Mouse (Mus musculus): ENCODE measurements around the gene Ndufb7. TPM values are rescaled to one million over a fixed set of nuclear protein-coding genes. Genes with fewer than 3 reads are reported as not detected.
A peak's percentile ranks its signal among the peaks of the same experiment; 100 is the strongest.
"Not testable (repeated sequence)": the region's sequence is repeated elsewhere in the genome, so short reads cannot be mapped to it uniquely, and the experiment has no call there.

The Ndufb7 gene
- polyA plus RNA-seq, 1 experiment, result 421 TPM

DNA sequence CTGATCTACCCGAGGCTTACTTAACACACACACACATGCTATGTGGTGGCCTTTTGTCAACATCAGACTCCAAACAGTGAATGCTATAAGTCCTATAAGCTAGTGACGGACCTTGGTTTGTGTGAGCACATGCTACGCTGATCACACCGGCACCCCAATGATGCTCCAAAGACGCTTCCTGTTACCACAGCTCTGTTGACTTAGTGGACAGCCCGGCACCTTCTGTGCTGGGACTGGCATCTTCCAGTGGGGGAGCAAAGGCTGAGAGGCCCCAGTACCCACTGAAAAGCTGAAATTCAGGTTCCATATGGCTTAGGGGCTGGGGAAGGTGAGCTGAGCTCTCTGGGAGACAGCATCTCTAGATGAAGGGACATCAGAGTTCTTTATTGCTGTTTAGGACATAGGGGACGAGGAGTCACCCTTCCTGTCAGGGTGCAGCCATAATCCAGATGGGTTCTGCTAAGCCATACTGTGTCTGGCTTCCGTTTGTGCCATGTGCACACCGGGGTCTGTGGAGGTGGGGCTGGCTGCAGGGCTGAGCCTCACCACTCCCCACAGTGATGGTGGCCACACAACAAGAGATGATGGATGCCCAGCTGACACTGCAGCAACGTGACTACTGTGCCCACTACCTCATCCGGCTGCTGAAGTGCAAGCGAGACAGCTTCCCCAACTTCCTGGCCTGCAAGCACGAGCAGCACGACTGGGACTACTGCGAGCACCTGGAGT is 4.0 kb downstream of the Ndufb7 start:
- TF ChIP-seq TCF12 (IDR thresholded peaks at IDR 0.05; ENCODE audit: insufficient read depth, poor library complexity, severe bottlenecking), result no peak
- TF ChIP-seq POLR2A (IDR thresholded peaks at IDR 0.05; ENCODE audit: insufficient read length, low read depth), result peak; percentile 13
- H3K4me3 ChIP-seq, result no peak overlapping the region
- no peak overlapping the region for H3K4me2 ChIP-seq (ENCODE audit: low read depth)
- no peak overlapping the region for H3ac ChIP-seq (ENCODE audit: control insufficient read depth, insufficient read length)
- H3K79me2 ChIP-seq (ENCODE audit: control insufficient read depth, insufficient read depth), result peaks cover 19% of the 10 kb centered on the region
- no peaks in the 10 kb centered on the region for H3K27me3 ChIP-seq (ENCODE audit: control insufficient read depth, insufficient read depth, insufficient read length)
- H3K36me3 ChIP-seq (ENCODE audit: control insufficient read depth, insufficient read depth), result peaks cover 3% of the 10 kb centered on the region

DNA sequence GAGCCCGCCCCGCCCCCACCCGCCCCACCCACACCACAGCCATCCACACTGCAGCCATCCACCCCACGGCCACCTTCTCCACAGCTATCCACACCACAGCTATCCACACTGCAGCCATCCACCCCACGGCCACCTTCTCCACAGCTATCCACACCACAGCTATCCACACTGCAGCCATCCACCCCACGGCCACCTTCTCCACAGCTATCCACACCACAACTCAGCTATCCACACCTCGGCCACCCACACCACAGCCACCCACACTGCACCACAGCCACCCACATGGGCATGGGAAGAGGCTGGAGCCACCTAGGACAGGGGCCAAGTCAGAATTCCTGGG is 4.5 kb downstream of the Ndufb7 start:
- not testable (repeated sequence) for H3K36me3 ChIP-seq (ENCODE audit: control insufficient read depth, insufficient read depth); H3K4me3 ChIP-seq; H3K4me2 ChIP-seq (ENCODE audit: low read depth); H3K27me3 ChIP-seq (ENCODE audit: control insufficient read depth, insufficient read depth, insufficient read length); H3ac ChIP-seq (ENCODE audit: control insufficient read depth, insufficient read length)
- H3K79me2 ChIP-seq (ENCODE audit: control insufficient read depth, insufficient read depth), result peaks cover 19% of the 10 kb centered on the region
- peak in 1 of 3 experiments; percentile 4 for TF ChIP-seq MYOG (IDR thresholded peaks at IDR 0.05; ENCODE audit: control insufficient read depth in 1 of 3, insufficient read depth in 1 of 3, insufficient read length in 2 of 3, low read depth in 2 of 3)

DNA sequence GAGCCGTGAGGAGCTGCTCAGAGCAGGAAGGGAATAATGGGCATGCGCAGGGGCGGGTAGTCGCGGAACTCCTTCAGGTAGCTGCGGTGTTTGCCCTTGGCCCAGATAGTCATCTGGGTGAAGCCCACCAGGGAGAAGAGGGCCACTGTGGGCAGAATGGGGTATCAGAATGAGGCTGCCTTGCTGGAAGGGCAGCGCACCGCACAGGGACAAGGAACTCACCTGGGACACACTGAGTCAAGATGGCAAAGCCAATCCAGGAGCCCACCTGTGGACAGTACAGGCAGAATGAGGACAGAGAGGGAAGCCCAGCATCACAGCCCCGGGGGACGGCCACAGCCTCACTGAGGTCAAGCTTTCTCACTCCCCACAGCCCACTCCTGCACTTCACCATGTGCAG is 5.3 kb downstream of the Ndufb7 start:
- peaks cover 26% of the 10 kb centered on the region for H3K79me2 ChIP-seq (ENCODE audit: control insufficient read depth, insufficient read depth)
- no peak overlapping the region for H3K4me2 ChIP-seq (ENCODE audit: low read depth)
- no peak overlapping the region for H3K4me3 ChIP-seq
- peak; percentile 17 for TF ChIP-seq POLR2A (IDR thresholded peaks at IDR 0.05; ENCODE audit: insufficient read length, low read depth)
- TF ChIP-seq MYOD1 (IDR thresholded peaks at IDR 0.05; ENCODE audit: control insufficient read depth in 1 of 3, insufficient read length in 2 of 3, low read depth in 2 of 3), result no peak
- TF ChIP-seq CEBPB (IDR thresholded peaks at IDR 0.05; ENCODE audit: insufficient read depth, poor library complexity, severe bottlenecking), result no peak
- no peak for TF ChIP-seq USF1 (IDR thresholded peaks at IDR 0.05; ENCODE audit: low read depth)
- no peak for TF ChIP-seq E2F4 (IDR thresholded peaks at IDR 0.05; ENCODE audit: insufficient read depth)
- peaks cover 3% of the 10 kb centered on the region for H3K36me3 ChIP-seq (ENCODE audit: control insufficient read depth, insufficient read depth)
- no peak overlapping the region for H3ac ChIP-seq (ENCODE audit: control insufficient read depth, insufficient read length)
- no peaks in the 10 kb centered on the region for H3K27me3 ChIP-seq (ENCODE audit: control insufficient read depth, insufficient read depth, insufficient read length)

DNA sequence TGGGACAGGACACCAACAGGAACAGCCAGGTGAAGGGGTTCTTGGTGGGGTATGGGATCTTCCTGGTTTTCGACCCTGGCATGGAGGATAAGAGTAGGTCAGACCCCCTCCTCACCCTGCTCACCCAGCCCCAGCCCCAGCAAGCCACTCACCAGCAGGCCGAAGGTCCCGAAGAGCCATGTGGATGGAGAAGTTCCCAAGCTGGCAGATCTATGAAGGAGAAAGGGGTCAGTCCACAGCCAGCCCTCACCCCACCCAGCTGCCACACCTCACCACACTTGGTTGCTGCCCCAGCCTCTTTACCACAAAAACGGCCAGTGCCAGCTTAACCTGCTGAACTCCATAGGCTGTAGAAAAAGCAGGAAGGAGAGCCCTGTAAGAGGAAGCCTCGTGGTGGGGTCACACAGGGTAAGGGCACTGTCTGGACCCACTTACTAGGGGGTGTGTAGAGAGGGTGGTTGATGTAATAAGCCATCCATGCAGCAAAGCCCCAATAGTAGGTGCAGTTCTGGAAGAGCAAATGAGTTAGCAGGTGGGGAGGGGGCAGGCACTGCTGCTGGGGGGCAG is 5.9 kb downstream of the Ndufb7 start:
- Histone ChIP-seq H3ac (ENCODE audit: control insufficient read depth, insufficient read length) (no peak overlapping the region), H3K36me3 (ENCODE audit: control insufficient read depth, insufficient read depth) (peaks cover 3% of the 10 kb centered on the region), H3K79me2 (ENCODE audit: control insufficient read depth, insufficient read depth) (peaks cover 26% of the 10 kb centered on the region), H3K4me2 (ENCODE audit: low read depth) (no peak overlapping the region), H3K27me3 (ENCODE audit: control insufficient read depth, insufficient read depth, insufficient read length) (no peaks in the 10 kb centered on the region), H3K4me3 (no peak overlapping the region)
- TF ChIP-seq MAX (IDR thresholded peaks at IDR 0.05; ENCODE audit: low read depth) (no peak), MYOG (IDR thresholded peaks at IDR 0.05; ENCODE audit: control insufficient read depth in 1 of 3, insufficient read depth in 1 of 3, insufficient read length in 2 of 3, low read depth in 2 of 3) (peak in 1 of 3 experiments; percentile 15)

DNA sequence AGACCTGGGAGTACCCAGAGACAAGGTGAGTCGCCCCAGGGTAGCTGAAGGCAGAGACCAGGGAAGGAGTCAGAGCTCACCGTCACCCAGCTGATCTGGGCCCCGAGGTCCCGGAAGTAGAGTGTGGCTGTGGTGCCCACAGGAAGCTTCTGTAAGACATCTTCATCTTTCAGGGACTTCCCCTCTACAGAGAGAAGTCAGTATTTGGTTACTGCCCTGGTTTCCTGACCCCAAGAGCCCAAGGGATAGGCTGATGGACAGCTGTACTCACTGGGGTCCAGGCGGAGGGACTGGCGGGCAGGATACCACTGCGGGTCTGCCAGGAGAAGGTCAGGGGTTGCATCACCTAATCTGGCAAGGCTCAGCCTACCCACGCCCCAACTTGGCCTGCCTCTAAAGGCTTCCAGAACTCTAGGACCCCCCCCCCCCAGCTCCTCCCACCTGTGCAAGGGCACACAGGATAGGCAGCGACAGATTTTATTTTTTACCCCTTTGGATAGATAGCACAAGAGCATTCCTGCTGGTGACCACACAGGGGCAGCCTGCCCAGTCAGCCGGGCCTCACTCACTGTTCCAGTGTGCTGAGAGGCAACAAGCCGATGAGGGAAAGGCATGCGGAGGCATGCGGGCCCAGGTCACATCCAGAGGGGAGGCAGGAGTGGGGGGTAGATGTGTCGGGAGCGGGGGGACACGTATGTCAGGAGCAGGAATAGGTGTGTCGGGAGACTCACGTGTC is 6.8 kb downstream of the Ndufb7 start:
- Histone ChIP-seq H3K79me2 (ENCODE audit: control insufficient read depth, insufficient read depth) (peaks cover 27% of the 10 kb centered on the region), H3ac (ENCODE audit: control insufficient read depth, insufficient read length) (no peak overlapping the region), H3K36me3 (ENCODE audit: control insufficient read depth, insufficient read depth) (peaks cover 3% of the 10 kb centered on the region), H3K4me3 (no peak overlapping the region), H3K4me2 (ENCODE audit: low read depth) (peak overlapping the region; percentile 61), H3K27me3 (ENCODE audit: control insufficient read depth, insufficient read depth, insufficient read length) (no peaks in the 10 kb centered on the region)
- TF ChIP-seq POLR2AphosphoS2 (IDR thresholded peaks at IDR 0.05; ENCODE audit: insufficient read length, low read depth) (no peak), TCF12 (IDR thresholded peaks at IDR 0.05; ENCODE audit: insufficient read depth, poor library complexity, severe bottlenecking) (no peak), SRF (IDR thresholded peaks at IDR 0.05; ENCODE audit: control insufficient read depth, insufficient read length, low read depth) (no peak), MYOD1 (IDR thresholded peaks at IDR 0.05; ENCODE audit: control insufficient read depth in 1 of 3, insufficient read length in 2 of 3, low read depth in 2 of 3) (peak in 1 of 3 experiments; percentile 20), POLR2A (IDR thresholded peaks at IDR 0.05; ENCODE audit: insufficient read length, low read depth) (peak; percentile 3), MYOG (IDR thresholded peaks at IDR 0.05; ENCODE audit: control insufficient read depth in 1 of 3, insufficient read depth in 1 of 3, insufficient read length in 2 of 3, low read depth in 2 of 3) (peak in 1 of 3 experiments; percentile 43), TCF3 (IDR thresholded peaks at IDR 0.05; ENCODE audit: insufficient read length, low read depth) (no peak), USF1 (IDR thresholded peaks at IDR 0.05; ENCODE audit: low read depth) (no peak), REST (IDR thresholded peaks at IDR 0.05; ENCODE audit: insufficient read depth, insufficient read length) (no peak), E2F4 (IDR thresholded peaks at IDR 0.05; ENCODE audit: insufficient read depth) (no peak), MAX (IDR thresholded peaks at IDR 0.05; ENCODE audit: low read depth) (no peak)

Measured in myocyte (in vitro differentiated cells).